17 mouse cellular contexts compared by ENCODE assay signal in the genomic region with DNA sequence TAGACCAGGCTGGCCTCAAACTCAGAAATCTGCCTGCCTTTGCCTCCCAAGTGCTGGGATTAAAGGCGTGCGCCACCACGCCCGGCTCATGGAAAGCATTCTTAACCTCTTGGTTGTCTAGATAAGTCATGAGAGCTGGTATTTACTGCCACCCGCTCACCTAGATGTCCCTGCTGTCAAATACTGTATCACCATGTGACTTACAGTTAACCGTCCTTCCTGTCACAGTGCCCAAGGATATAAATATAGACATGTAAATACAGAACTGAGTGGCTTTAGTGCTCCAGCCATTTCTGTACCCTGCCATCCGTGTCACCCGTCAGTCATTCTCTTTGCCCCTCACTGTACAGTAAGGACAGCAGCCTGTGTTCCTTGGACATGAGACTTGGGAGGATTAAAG. TPM values are rescaled to one million over a fixed set of nuclear protein-coding genes. Genes with fewer than 3 reads are reported as not detected.
DNase-seq lines count a peak whose midpoint lies in the region; ATAC-seq lines count a peak whose summit lies in the region.
"Had no signal": no experiment of that assay in that cellular context is flagged by ENCODE, and none has a peak within 500 bp of the region (broad histone marks: within the 10 kb centered on the region; RNA-seq: fewer than 3 reads in every experiment).

No protein-coding gene starts in this region.

- H3K36me3 ChIP-seq in midbrain, embryonic 14.5 days (ENCODE audit: control insufficient read depth, insufficient read depth, low read length): peaks cover 15% of the 10 kb centered on the region; the same call in 1 of the 2 replicates
- H3K36me3 ChIP-seq in midbrain, embryonic 11.5 days (ENCODE audit: control insufficient read depth, insufficient read depth, low read length): peaks cover 27% of the 10 kb centered on the region

- WGBS in midbrain, embryonic 14.5 days: 96% methylated on average over 8 of the region's 8 CpGs
- WGBS in midbrain, embryonic 11.5 days: 96% methylated on average over 8 of the region's 8 CpGs

- H3K27ac ChIP-seq in midbrain, embryonic 14.5 days (replicated peaks; ENCODE audit: low read depth, low read length): no peak overlapping the region
- no peak overlapping the region for H3K27ac ChIP-seq in midbrain, embryonic 11.5 days (ENCODE audit: low read depth, low read length)
- H3K27ac ChIP-seq: embryonic facial prominence, embryonic 15.5 days; gastrocnemius, adult 2 months; hindbrain, embryonic 10.5 days; kidney, embryonic 15.5 days; limb, embryonic 12.5 days; liver, embryonic 13.5 days; lung, embryonic 15.5 days; neural tube, embryonic 12.5 days had no signal

- H3K9ac ChIP-seq in midbrain, embryonic 14.5 days (replicated peaks; ENCODE audit: low read length): 0 out of 2 replicates have a peak overlapping the region, but pooled peaks have one; percentile 31
- H3K9ac ChIP-seq in midbrain, embryonic 11.5 days (ENCODE audit: low read length): no peak overlapping the region
- H3K9ac ChIP-seq: embryonic facial prominence, embryonic 15.5 days; kidney, embryonic 15.5 days; limb, embryonic 12.5 days; liver, embryonic 13.5 days; lung, embryonic 15.5 days; neural tube, embryonic 12.5 days had no signal

- no peaks in the 10 kb centered on the region for H3K9me3 ChIP-seq in midbrain, embryonic 14.5 days (ENCODE audit: control insufficient read depth, low read length)
- H3K9me3 ChIP-seq in midbrain, embryonic 11.5 days (ENCODE audit: control insufficient read depth, low read length): no peaks in the 10 kb centered on the region
- H3K9me3 ChIP-seq: embryonic facial prominence, embryonic 15.5 days; hindbrain, embryonic 10.5 days; kidney, embryonic 15.5 days; limb, embryonic 12.5 days; liver, embryonic 13.5 days; lung, embryonic 15.5 days; megakaryocyte, embryonic 14.5 days; neural tube, embryonic 12.5 days had no signal

- intact Hi-C loops in heart, postnatal 14 days (cut with DNase I): loop anchor here (1.0 to 10.0 kb wide), 4 partner anchors 57 to 336 kb away; no protein-coding TSS in a partner anchor

- H3K4me1 ChIP-seq in midbrain, embryonic 14.5 days (ENCODE audit: control insufficient read depth, insufficient read depth, low read length): no peaks in the 10 kb centered on the region
- H3K4me1 ChIP-seq in midbrain, embryonic 11.5 days (ENCODE audit: control insufficient read depth, insufficient read depth, low read length): no peaks in the 10 kb centered on the region
- H3K4me1 ChIP-seq: embryonic facial prominence, embryonic 15.5 days; hindbrain, embryonic 10.5 days; kidney, embryonic 15.5 days; limb, embryonic 12.5 days; liver, embryonic 13.5 days; lung, embryonic 15.5 days; neural tube, embryonic 12.5 days had no signal

- H3K4me2 ChIP-seq in midbrain, embryonic 14.5 days (ENCODE audit: low read length): no peak overlapping the region
- H3K4me2 ChIP-seq in midbrain, embryonic 11.5 days: no peak overlapping the region
- H3K4me2 ChIP-seq: embryonic facial prominence, embryonic 15.5 days; kidney, embryonic 15.5 days; limb, embryonic 12.5 days; liver, embryonic 13.5 days; lung, embryonic 15.5 days; neural tube, embryonic 12.5 days had no signal

- DNase-seq in heart, adult 8-10 months (ENCODE audit: low spot score): peak; percentile 49
- no peak for DNase-seq in heart, adult 11 months
- peak; percentile 26 for DNase-seq in heart, postnatal 4 days
- DNase-seq in heart, postnatal 14 days: no peak
- no peak for DNase-seq in midbrain, embryonic 14.5 days
- no peak for DNase-seq in midbrain, embryonic 11.5 days (ENCODE audit: low spot score, missing footprints)
- DNase-seq in B cell, adult 2 months: peak; percentile 57 to 61
- DNase-seq in cerebellum, postnatal 10 days: no peak

- no peak overlapping the region for H3K4me3 ChIP-seq in midbrain, embryonic 14.5 days (replicated peaks; ENCODE audit: low read depth, low read length)
- H3K4me3 ChIP-seq in midbrain, embryonic 11.5 days (ENCODE audit: low read depth, low read length): no peak overlapping the region
- H3K4me3 ChIP-seq: embryonic facial prominence, embryonic 15.5 days; gastrocnemius, adult 2 months; hindbrain, embryonic 10.5 days; kidney, embryonic 15.5 days; limb, embryonic 12.5 days; liver, embryonic 13.5 days; lung, embryonic 15.5 days; megakaryocyte, embryonic 14.5 days; neural tube, embryonic 12.5 days had no signal

- H3K27me3 ChIP-seq in midbrain, embryonic 14.5 days (ENCODE audit: control insufficient read depth, insufficient read depth, low read length): no peaks in the 10 kb centered on the region
- no peaks in the 10 kb centered on the region for H3K27me3 ChIP-seq in midbrain, embryonic 11.5 days (ENCODE audit: control insufficient read depth, insufficient read depth, low read length)
- H3K27me3 ChIP-seq: embryonic facial prominence, embryonic 15.5 days; kidney, embryonic 15.5 days; limb, embryonic 12.5 days; liver, embryonic 13.5 days; lung, embryonic 15.5 days; megakaryocyte, embryonic 14.5 days; neural tube, embryonic 12.5 days had no signal

- no peak for ATAC-seq in midbrain, embryonic 14.5 days (ENCODE audit: low FRiP score, low TSS enrichment)
- no peak for ATAC-seq in midbrain, embryonic 11.5 days (ENCODE audit: low FRiP score)

RNA-seq across cellular contexts. Expression of gene Pak6, which starts 24.4 kb away (rescaled TPM):
- 10 to 100 TPM in 3 of 4 experiments, 1 to 10 TPM in 1; 7.5 to 13.4 (median 11.4) TPM for total RNA-seq in heart, adult 8-10 months (2022)
- 10 to 100 TPM; 14.0 to 14.2 TPM for total RNA-seq in heart, postnatal 4 days (2021)
- total RNA-seq in heart, postnatal 14 days (2021): 10 to 100 TPM in 1 of 2 experiments, 1 to 10 TPM in 1; 7.8 to 10.9 TPM
- polyA plus RNA-seq in midbrain, embryonic 14.5 days (2014; fragmentation: Nextera tagmentation; extraction: Ambion mirVana): 32.4 and 38.4 TPM in 2 replicates
- 1.2 and 1.4 TPM in 2 replicates for polyA plus RNA-seq in midbrain, embryonic 11.5 days (2014; fragmentation: Nextera tagmentation; extraction: Ambion mirVana)
- total RNA-seq: gastrocnemius, adult 2 months had no signal

RNA-seq across cellular contexts. Expression of gene Bub1b, which starts 40.7 kb away (rescaled TPM):
- under 1 TPM; 0.56 to 0.94 (median 0.60) TPM for total RNA-seq in heart, adult 8-10 months (2022)
- 10 to 100 TPM; 39.5 to 50.3 TPM for total RNA-seq in heart, postnatal 4 days (2021)
- total RNA-seq in heart, postnatal 14 days (2021): 1 to 10 TPM; 3.8 to 8.5 TPM
- polyA plus RNA-seq in midbrain, embryonic 14.5 days (2014; fragmentation: Nextera tagmentation; extraction: Ambion mirVana): 8.4 and 19.7 TPM in 2 replicates
- 115 and 122 TPM in 2 replicates for polyA plus RNA-seq in midbrain, embryonic 11.5 days (2014; fragmentation: Nextera tagmentation; extraction: Ambion mirVana)

Comparison
In these comparisons a context has a peak if more than half of its experiments do, and no peak if none do; other contexts are left out.
1. DNase-seq: peak in heart, adult 8-10 months (single experiment), heart, postnatal 4 days (single experiment) and B cell, adult 2 months (2 of 2); none in heart, adult 11 months (single experiment), heart, postnatal 14 days (0 of 2), midbrain, embryonic 14.5 days (single experiment), midbrain, embryonic 11.5 days (single experiment) and cerebellum, postnatal 10 days (0 of 2).
2. RNA of gene Bub1b, which starts 40.7 kb away (total RNA-seq): 39.5 to 50.3 TPM in heart, postnatal 4 days; 3.8 to 8.5 TPM in heart, postnatal 14 days and 0.56 to 0.94 TPM in heart, adult 8-10 months; every median in the first group is over 4 times any median in the second.